Mouse (Mus musculus) liver, embryonic 16.5 days (tissue): ENCODE measurements around the gene Zfp81. TPM values are rescaled to one million over a fixed set of nuclear protein-coding genes. Genes with fewer than 3 reads are reported as not detected.
A peak's percentile ranks its signal among the peaks of the same experiment; 100 is the strongest.
"Not testable (repeated sequence)": the region's sequence is repeated elsewhere in the genome, so short reads cannot be mapped to it uniquely, and the experiment has no call there.

ENCODE experiments used
- ATAC-seq: fragments of 200-750 bp; cut with Nextera tagmentation; 2 replicates; pipeline ENCODE4 v1.8.0; 2017; ENCODE audit warnings: low read depth, mild to moderate bottlenecking, moderate number of reproducible peaks, moderate library complexity
- H3K27ac ChIP-seq: fragments of 300-500 bp; sonication (generic); 2 replicates; pipeline ENCODE4 v1.5.1; 2014; ENCODE audit warnings: mild to moderate bottlenecking, low read length
- H3K27me3 ChIP-seq: fragments of 300-500 bp; sonication (generic); 2 replicates; pipeline ENCODE4 v1.6.1; 2014; ENCODE audit warnings: low read depth, low read length, mixed read lengths; ENCODE audit not compliant: control insufficient read depth, insufficient read depth
- H3K36me3 ChIP-seq: fragments of 300-500 bp; sonication (generic); 2 replicates; pipeline ENCODE4 v1.6.1; 2014; ENCODE audit warnings: mild to moderate bottlenecking; ENCODE audit not compliant: control insufficient read depth, insufficient read depth
- H3K4me1 ChIP-seq: fragments of 300-500 bp; sonication (generic); 2 replicates; pipeline ENCODE4 v1.6.1; 2014; ENCODE audit warnings: low read depth, low read length, mixed read lengths; ENCODE audit not compliant: control insufficient read depth
- H3K4me2 ChIP-seq: fragments of 300-500 bp; sonication (generic); 2 replicates; pipeline ENCODE4 v1.6.1; 2014; ENCODE audit warnings: low read depth, low read length, mixed read lengths
- H3K4me3 ChIP-seq: fragments of 300-500 bp; sonication (generic); 2 replicates; pipeline ENCODE4 v1.5.1; 2014; ENCODE audit warnings: low read depth, mild to moderate bottlenecking, low read length
- H3K9ac ChIP-seq: fragments of 300-500 bp; sonication (generic); 2 replicates; pipeline ENCODE4 v1.6.1; 2014; ENCODE audit warnings: low read depth, low read length
- H3K9me3 ChIP-seq: fragments of 300-500 bp; sonication (generic); replicated peaks from 2 replicates; pipeline ENCODE4 v1.6.1; 2016; ENCODE audit warnings: low read length; ENCODE audit not compliant: control insufficient read depth
- WGBS: fragments of 180-500 bp; shearing (Covaris S2); extraction: QIAGEN DNeasy Blood & Tissue Kit; methylation state at CpG from one replicate; pipeline ENCODE4 v1.1.7; 2014; ENCODE audit not compliant: insufficient replicate concordance; 5-methylcytosine and 5-hydroxymethylcytosine counted together
- polyA plus RNA-seq: library from polyadenylated mRNA; unstranded; fragments of >200 nt; fragmentation: Nextera tagmentation; extraction: Ambion mirVana; gene quantifications from 2 replicates; pipeline ENCODE4 v1.2.1, GENCODE M21; 2015

Zfp81 gene
- 2.1 and 2.3 TPM in 2 replicates for polyA plus RNA-seq

DNA sequence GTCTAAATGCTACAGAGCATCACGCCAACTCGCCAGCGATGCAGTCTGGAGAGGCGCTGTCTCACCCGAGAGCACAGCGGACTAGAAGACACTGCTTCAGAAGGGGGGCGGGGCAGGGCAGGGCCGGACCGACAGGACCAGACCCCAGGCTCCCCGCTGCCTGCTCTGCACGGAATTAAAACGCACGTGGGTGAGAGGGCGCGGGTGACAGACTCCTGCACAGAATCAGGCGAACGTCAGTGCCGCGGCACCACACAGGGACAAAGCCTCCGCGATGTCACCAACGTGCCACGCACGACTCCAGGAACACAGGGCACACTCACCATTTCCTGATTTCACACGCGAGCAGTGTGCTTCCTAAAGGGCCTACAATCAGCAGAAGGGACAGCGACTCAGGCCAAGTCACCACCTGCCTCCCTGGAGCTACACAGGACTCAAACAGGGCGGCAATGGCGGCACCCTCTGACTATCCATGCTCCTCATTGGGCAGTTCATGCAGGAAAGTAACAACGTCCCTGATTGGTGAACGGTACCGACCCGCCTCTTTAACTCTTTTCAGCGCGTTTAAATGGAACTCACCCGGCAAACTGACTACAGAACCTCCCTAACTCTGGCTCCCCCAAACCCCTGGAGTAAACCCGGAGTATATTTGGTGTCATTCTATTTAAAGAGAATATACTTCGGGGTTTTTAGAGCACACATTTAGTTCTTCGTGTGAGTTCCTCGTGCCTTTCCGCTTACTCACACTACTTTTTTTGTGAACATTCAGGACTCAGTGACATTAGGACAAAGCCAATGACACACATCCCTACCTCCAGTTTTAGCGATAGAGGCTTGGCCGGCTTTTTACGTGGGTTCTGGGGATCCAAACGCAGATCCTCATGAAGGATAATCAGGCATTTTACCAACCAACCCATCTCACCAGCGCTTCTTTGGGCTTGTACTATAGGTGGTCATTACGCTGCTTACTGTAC is at the start of gene Zfp81:
Zfp81 (minus strand) TSS at position 468 of the 974 bp plus-strand sequence.
- peak; percentile 100 for ATAC-seq
- Histone ChIP-seq H3K27ac (peak within 1 kb of the TSS; percentile 80), H3K4me3 (peak within 1 kb of the TSS; percentile 92), H3K4me1 (peaks cover 7% of the 10 kb centered on the region), H3K4me2 (peak within 1 kb of the TSS; percentile 82), H3K9me3 (no peaks in the 10 kb centered on the region), H3K36me3 (no peaks in the 10 kb centered on the region), H3K9ac (peak within 1 kb of the TSS; percentile 86), H3K27me3 (no peaks in the 10 kb centered on the region)
- 4% methylated on average over 47 of the region's 47 CpGs for WGBS

- Histone ChIP-seq H3K27me3 (no peaks in the 10 kb centered on the region), H3K9ac (peak within 1 kb of the TSS; percentile 89), H3K27ac (peak within 1 kb of the TSS; percentile 88), H3K36me3 (no peaks in the 10 kb centered on the region), H3K4me1 (peaks cover 10% of the 10 kb centered on the region), H3K4me2 (peak within 1 kb of the TSS; percentile 83), H3K4me3 (peak within 1 kb of the TSS; percentile 91), H3K9me3 (no peaks in the 10 kb centered on the region)
- ATAC-seq = peak; percentile 99
- WGBS = under 1% methylated on average over 44 of the region's 44 CpGs
Observed at GRCm38 (mm10) chr17:33394182-33395034, 35.7 kb upstream of the Zfp81 start, which contains the start of gene Zfp101. Gene Zfp101 (minus strand): TSS chr17:33394641.

DNA sequence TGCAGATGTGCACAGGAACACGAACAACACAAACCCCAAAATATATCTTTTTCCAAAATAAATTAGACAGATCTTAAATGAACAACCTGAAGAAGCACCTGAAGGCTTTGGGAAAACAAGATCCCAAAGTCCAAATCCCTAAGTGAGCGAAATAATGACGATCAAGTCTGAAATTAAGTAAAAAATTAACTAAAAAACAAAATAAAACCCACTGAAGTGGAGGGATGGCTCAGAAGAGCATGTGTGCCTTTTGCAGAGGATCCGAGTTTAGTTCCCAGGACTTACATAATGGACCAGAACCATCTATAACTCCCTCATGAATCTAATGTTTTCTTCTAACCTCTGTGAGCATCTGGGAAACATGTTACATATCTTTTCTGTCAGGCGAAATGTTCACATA is 33.6 kb upstream of the Zfp81 start:
- Histone ChIP-seq H3K36me3 (no peaks in the 10 kb centered on the region), H3K4me2 (no peak overlapping the region), H3K4me3 (no peak overlapping the region), H3K27ac (no peak overlapping the region), H3K9me3 (no peaks in the 10 kb centered on the region), H3K9ac (no peak overlapping the region), H3K4me1 (peaks cover 10% of the 10 kb centered on the region), H3K27me3 (no peaks in the 10 kb centered on the region)
- 79% methylated on average over 5 of the region's 5 CpGs for WGBS
- no peak for ATAC-seq

GRCm38 (mm10) chr17:33385705-33386104 is 27.0 kb upstream of the Zfp81 start:
- no peaks in the 10 kb centered on the region for H3K9me3 ChIP-seq
- peaks cover 31% of the 10 kb centered on the region for H3K36me3 ChIP-seq
- H3K27ac ChIP-seq = no peak overlapping the region
- no peak for ATAC-seq
- no peaks in the 10 kb centered on the region for H3K27me3 ChIP-seq
- no peaks in the 10 kb centered on the region for H3K4me1 ChIP-seq
- H3K4me3 ChIP-seq = no peak overlapping the region
- H3K9ac ChIP-seq = no peak overlapping the region
- H3K4me2 ChIP-seq = no peak overlapping the region

- H3K4me1 ChIP-seq = no peaks in the 10 kb centered on the region
- no peaks in the 10 kb centered on the region for H3K9me3 ChIP-seq
- H3K9ac ChIP-seq = no peak overlapping the region
- WGBS = 72% methylated on average over 3 of the region's 3 CpGs
- H3K27ac ChIP-seq = no peak overlapping the region
- ATAC-seq = no peak
- no peak overlapping the region for H3K4me3 ChIP-seq
- H3K27me3 ChIP-seq = no peaks in the 10 kb centered on the region
- H3K4me2 ChIP-seq = no peak overlapping the region
- H3K36me3 ChIP-seq = no peaks in the 10 kb centered on the region
Observed at GRCm38 (mm10) chr17:33372795-33373194, 14.1 kb upstream of the Zfp81 start.

- no peak overlapping the region for H3K27ac ChIP-seq
Observed at GRCm38 (mm10) chr17:33352981-33353380, 5.7 kb downstream of the Zfp81 start.

DNA sequence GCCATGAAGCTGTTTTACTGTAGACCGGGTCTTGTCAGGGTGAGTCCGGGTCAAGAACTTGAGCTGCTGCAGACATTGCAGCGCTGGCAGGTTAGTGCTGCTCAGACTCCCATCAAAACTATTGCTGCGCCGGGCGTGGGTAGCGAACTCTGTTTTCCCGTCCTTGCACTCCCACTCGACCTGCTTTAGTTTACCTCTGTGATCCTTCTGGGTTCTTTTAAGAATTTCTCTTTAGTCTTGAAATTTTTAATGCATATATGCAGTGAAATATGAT is 68.9 kb downstream of the Zfp81 start:
- not testable (repeated sequence) for H3K36me3 ChIP-seq, H3K9ac ChIP-seq, H3K27me3 ChIP-seq, H3K4me3 ChIP-seq, H3K9me3 ChIP-seq, H3K27ac ChIP-seq, H3K4me1 ChIP-seq, H3K4me2 ChIP-seq
- no CpG with 5 or more reads among the region's 9 CpGs for WGBS
- peak; percentile 49 for ATAC-seq

More at GRCm38 (mm10) chr17:33352981-33353380, 5.7 kb downstream of the Zfp81 start:
- 0 out of 2 replicates have a peak, but pooled peaks have one; percentile 39 for ATAC-seq
- H3K4me3 ChIP-seq = no peak overlapping the region
- H3K27me3 ChIP-seq = no peaks in the 10 kb centered on the region
- H3K36me3 ChIP-seq = no peaks in the 10 kb centered on the region
- H3K4me1 ChIP-seq = peaks cover 4% of the 10 kb centered on the region
- H3K4me2 ChIP-seq = no peak overlapping the region
- H3K9me3 ChIP-seq = no peaks in the 10 kb centered on the region
- WGBS = 59% methylated on average over 1 of the region's 1 CpGs
- no peak overlapping the region for H3K9ac ChIP-seq

- H3K9ac ChIP-seq, H3K4me2 ChIP-seq, H3K27me3 ChIP-seq, H3K27ac ChIP-seq, H3K9me3 ChIP-seq, H3K4me3 ChIP-seq, H3K36me3 ChIP-seq, H3K4me1 ChIP-seq: not testable (repeated sequence)
- no CpG with 5 or more reads among the region's 25 CpGs for WGBS
- peak; percentile 98 for ATAC-seq
Observed at GRCm38 (mm10) chr17:33289039-33289875, 69.4 kb downstream of the Zfp81 start, which contains the start of gene Zfp955b. Gene Zfp955b (plus strand): TSS chr17:33289544.
